28 mouse cellular contexts compared by ENCODE assay signal in genomic region chr9:120985524-120985923, GRCm38 (mm10). TPM values are rescaled to one million over a fixed set of nuclear protein-coding genes. Genes with fewer than 3 reads are reported as not detected.
A peak's percentile ranks its signal among the peaks of the same experiment; 100 is the strongest.
DNase-seq lines count a peak whose midpoint lies in the region; ATAC-seq and TF ChIP-seq lines count a peak whose summit lies in the region.
"Had no signal": no experiment of that assay in that cellular context is flagged by ENCODE, and none has a peak within 500 bp of the region (broad histone marks: within the 10 kb centered on the region; RNA-seq: fewer than 3 reads in every experiment).

No protein-coding gene starts in this region.

- WGBS in kidney, postnatal 0 days, result 94% methylated on average over 5 of the region's 5 CpGs
- 84% methylated on average over 5 of the region's 5 CpGs for WGBS in intestine, embryonic 16.5 days
- WGBS in large intestine, adult 2 months, result 50% methylated on average over 5 of the region's 5 CpGs

- H3K27me3 ChIP-seq in kidney, postnatal 0 days (ENCODE audit: insufficient read depth, low read length), result no peaks in the 10 kb centered on the region
- H3K27me3 ChIP-seq in intestine, embryonic 16.5 days (replicated peaks; ENCODE audit: control insufficient read depth, insufficient read depth, low read length), result no peaks in the 10 kb centered on the region
- H3K27me3 ChIP-seq: embryonic facial prominence, embryonic 13.5 days; forebrain, embryonic 15.5 days; hindbrain, embryonic 12.5 days; limb, embryonic 15.5 days; liver, embryonic 15.5 days; midbrain, embryonic 15.5 days; neural tube, embryonic 15.5 days had no signal

- no peak for DNase-seq in kidney, postnatal 0 days (ENCODE audit: low spot score)
- no peak for DNase-seq in kidney, postnatal 10 days
- peak; percentile 44 for DNase-seq in large intestine, adult 2 months (ENCODE audit: low read depth, low spot score)
- DNase-seq in heart, adult 9 months (ENCODE audit: low spot score in 2 of 2), result no peak
- no peak for DNase-seq in thymus, adult 18-20 months
- DNase-seq: adrenal gland, postnatal 25 days; B cell, adult 2 months; cerebellum, adult 11-12 months; cerebellum, adult 9-11 months; gastrocnemius, postnatal 25 days; heart, postnatal 36 days; lung, embryonic 14.5 days; retina, postnatal 1 day; right cerebral cortex, postnatal 14 days; spleen, adult 18-20 months; thymus, postnatal 4 days had no signal

- H3K4me3 ChIP-seq in kidney, postnatal 0 days (replicated peaks; ENCODE audit: low read depth, low read length), result no peak overlapping the region
- H3K4me3 ChIP-seq in intestine, embryonic 16.5 days (ENCODE audit: low read length), result no peak overlapping the region
- H3K4me3 ChIP-seq: embryonic facial prominence, embryonic 13.5 days; forebrain, embryonic 10.5 days; forebrain, embryonic 15.5 days; hindbrain, embryonic 12.5 days; limb, embryonic 10.5 days; limb, embryonic 15.5 days; liver, embryonic 15.5 days; midbrain, embryonic 10.5 days; midbrain, embryonic 15.5 days; neural tube, embryonic 15.5 days had no signal

- H3K36me3 ChIP-seq in kidney, postnatal 0 days (ENCODE audit: insufficient read depth, low read length), result no peaks in the 10 kb centered on the region
- no peaks in the 10 kb centered on the region for H3K36me3 ChIP-seq in intestine, embryonic 16.5 days (ENCODE audit: control insufficient read depth, insufficient read depth, low read length)
- H3K36me3 ChIP-seq: embryonic facial prominence, embryonic 13.5 days; forebrain, embryonic 15.5 days; hindbrain, embryonic 12.5 days; limb, embryonic 10.5 days; limb, embryonic 15.5 days; liver, embryonic 15.5 days; midbrain, embryonic 10.5 days; midbrain, embryonic 15.5 days; neural tube, embryonic 15.5 days had no signal

- no peak overlapping the region for H3K27ac ChIP-seq in kidney, postnatal 0 days
- H3K27ac ChIP-seq in intestine, embryonic 16.5 days (ENCODE audit: low read length), result peak overlapping the region; percentile 73
- H3K27ac ChIP-seq: forebrain, embryonic 10.5 days; forebrain, embryonic 15.5 days; hindbrain, embryonic 12.5 days; limb, embryonic 10.5 days; limb, embryonic 15.5 days; liver, embryonic 15.5 days; midbrain, embryonic 10.5 days; midbrain, embryonic 15.5 days; neural tube, embryonic 15.5 days had no signal

- H3K9me3 ChIP-seq in kidney, postnatal 0 days (replicated peaks; ENCODE audit: low read length), result no peaks in the 10 kb centered on the region
- no peaks in the 10 kb centered on the region for H3K9me3 ChIP-seq in intestine, embryonic 16.5 days (ENCODE audit: control insufficient read depth, low read length)
- H3K9me3 ChIP-seq: embryonic facial prominence, embryonic 13.5 days; forebrain, embryonic 10.5 days; forebrain, embryonic 15.5 days; hindbrain, embryonic 12.5 days; limb, embryonic 10.5 days; limb, embryonic 15.5 days; liver, embryonic 15.5 days; midbrain, embryonic 10.5 days; midbrain, embryonic 15.5 days; neural tube, embryonic 15.5 days had no signal

- 0 out of 2 replicates have a peak, but pooled peaks have one; percentile 25 for ATAC-seq in kidney, postnatal 0 days (replicated peaks; ENCODE audit: low FRiP score, low read depth)
- peak; percentile 82 for ATAC-seq in intestine, embryonic 16.5 days
- ATAC-seq: forebrain, embryonic 15.5 days; midbrain, embryonic 15.5 days had no signal

- H3K4me2 ChIP-seq in kidney, postnatal 0 days (ENCODE audit: low read length), result no peak overlapping the region
- H3K4me2 ChIP-seq in intestine, embryonic 16.5 days (ENCODE audit: low read depth, low read length), result no peak overlapping the region
- H3K4me2 ChIP-seq: embryonic facial prominence, embryonic 13.5 days; forebrain, embryonic 15.5 days; heart, embryonic 11.5 days; hindbrain, embryonic 12.5 days; limb, embryonic 15.5 days; liver, embryonic 15.5 days; lung, embryonic 14.5 days; midbrain, embryonic 15.5 days; neural tube, embryonic 15.5 days had no signal

- TF ChIP-seq CTCF in kidney, postnatal 0 days (IDR thresholded peaks at IDR 0.05; ENCODE audit: low read depth), result no peak

- no peak overlapping the region for H3K9ac ChIP-seq in kidney, postnatal 0 days (ENCODE audit: low read depth, low read length)
- H3K9ac ChIP-seq in intestine, embryonic 16.5 days (ENCODE audit: low read depth, low read length), result no peak overlapping the region
- H3K9ac ChIP-seq: embryonic facial prominence, embryonic 13.5 days; forebrain, embryonic 15.5 days; hindbrain, embryonic 12.5 days; limb, embryonic 15.5 days; liver, embryonic 15.5 days; lung, embryonic 14.5 days; midbrain, embryonic 15.5 days; neural tube, embryonic 15.5 days had no signal

- H3K4me1 ChIP-seq in kidney, postnatal 0 days (replicated peaks; ENCODE audit: insufficient read depth, low read length), result peaks cover 9% of the 10 kb centered on the region
- peaks cover 35% of the 10 kb centered on the region for H3K4me1 ChIP-seq in intestine, embryonic 16.5 days (ENCODE audit: control insufficient read depth, insufficient read depth, low read length)

RNA-seq across cellular contexts. Expression of gene Ctnnb1, which starts 56.5 kb away (rescaled TPM):
- 460 and 470 TPM in 2 replicates for polyA plus RNA-seq in kidney, postnatal 0 days (2015; fragmentation: Nextera tagmentation; extraction: Ambion mirVana)
- 448 and 454 TPM in 2 replicates for polyA plus RNA-seq in intestine, embryonic 16.5 days (2015; fragmentation: Nextera tagmentation; extraction: Ambion mirVana)
- 195 and 227 TPM in 2 replicates for polyA plus RNA-seq in large intestine, adult 2 months (2012; rRNA removed)
